Mouse (Mus musculus) heart, postnatal 4 days (tissue): ENCODE measurements around the gene Ing4. TPM values are rescaled to one million over a fixed set of nuclear protein-coding genes. Genes with fewer than 3 reads are reported as not detected.
A peak's percentile ranks its signal among the peaks of the same experiment; 100 is the strongest.

Experiments used
- DNase-seq: peaks from one replicate; pipeline ENCODE4 v3.0.0; 2021
- microRNA-seq, 2 experiments: library from miRNA; unstranded; fragments of <30 nt; microRNA quantifications; one replicate each; pipeline ENCODE4 v1.2.0; 2021 to 2022
- total RNA-seq, 2 experiments: library from RNA; stranded (reverse); gene quantifications; 2 replicates each; pipeline ENCODE4 v1.2.3; 2021

The Ing4 gene
- total RNA-seq, 2 experiments from 2014 or later: 40.8 to 43.6 TPM

GRCm38 (mm10) chr6:125094843-125095242 lies 55.3 kb downstream of the Ing4 start:
- DNase-seq: no peak

- peak; percentile 96 for DNase-seq
Measured at GRCm38 (mm10) chr6:125095391-125096278, 56.1 kb downstream of the Ing4 start, which contains the start of gene Chd4. Gene Chd4 (plus strand): TSS chr6:125095981.

- no peak for DNase-seq
Measured at GRCm38 (mm10) chr6:125096279-125096596, 56.7 kb downstream of the Ing4 start.

- peak; percentile 79 for DNase-seq
Measured at GRCm38 (mm10) chr6:125096597-125097345, 57.2 kb downstream of the Ing4 start.

- DNase-seq: no peak
Measured at GRCm38 (mm10) chr6:125097346-125097689, 57.8 kb downstream of the Ing4 start.

- no peak for DNase-seq
Measured at GRCm38 (mm10) chr6:125097951-125098350, 58.4 kb downstream of the Ing4 start.

- no peak for DNase-seq
Measured at GRCm38 (mm10) chr6:125098513-125098912, 59.0 kb downstream of the Ing4 start.

Small RNA genes within 50 kb of the gene (microRNA-seq; reads per million reads assigned to microRNA genes)
- gene Mir7045: 0.69 to 0.82 reads per million in 2 experiments

Other genes with a start within 250 kb of the Ing4 start
- gene Spsb2, start 231.1 kb upstream of the Ing4 start, total RNA-seq: 1 to 10 TPM; 3.5 to 4.4 TPM
- 100 to 1,000 TPM; 977 to 982 TPM for gene Tpi1, start 225.5 kb upstream of the Ing4 start, total RNA-seq
- 100 to 1,000 TPM; 102 to 104 TPM for gene Usp5, start 210.3 kb upstream of the Ing4 start, total RNA-seq
- 10 to 100 TPM; 77.8 to 82.6 TPM for gene Cdca3, start 210.2 kb upstream of the Ing4 start, total RNA-seq
- 1 to 10 TPM; 2.6 to 3.9 TPM for gene Gnb3, start 199.5 kb upstream of the Ing4 start, total RNA-seq
- gene P3h3, start 182.0 kb upstream of the Ing4 start, total RNA-seq: 10 to 100 TPM; 30.0 to 31.6 TPM
- gene Gpr162, start 175.8 kb upstream of the Ing4 start, total RNA-seq: 1 to 10 TPM; 5.7 to 7.4 TPM
- gene Cd4, start 151.5 kb upstream of the Ing4 start, total RNA-seq: under 1 TPM; 0.41 to 0.55 TPM
- 1 to 10 TPM in 1 of 2 experiments, under 1 TPM in 1; 0.68 to 1.0 TPM for gene Lag3, start 128.1 kb upstream of the Ing4 start, total RNA-seq
- gene Ptms, start 119.7 kb upstream of the Ing4 start, total RNA-seq: 100 to 1,000 TPM; 549 to 587 TPM
- 100 to 1,000 TPM; 237 to 239 TPM for gene Mlf2, start 108.4 kb upstream of the Ing4 start, total RNA-seq
- gene Cops7a, start 74.2 kb upstream of the Ing4 start, total RNA-seq: 100 to 1,000 TPM; 107 to 110 TPM
- 1 to 10 TPM in 1 of 2 experiments, under 1 TPM in 1; 0.69 to 1.5 TPM for gene Pianp, start 43.1 kb upstream of the Ing4 start, total RNA-seq
- gene Zfp384, start 30.6 kb upstream of the Ing4 start, total RNA-seq: 10 to 100 TPM; 28.5 to 30.7 TPM
- gene Acrbp, start 9.9 kb downstream of the Ing4 start, total RNA-seq: 1 to 10 TPM; 1.7 to 3.2 TPM
- not detected for gene Lpar5, start 28.2 kb downstream of the Ing4 start, total RNA-seq
- 100 to 1,000 TPM; 202 to 210 TPM for gene Chd4, start 56.2 kb downstream of the Ing4 start, total RNA-seq
- gene Nop2, start 92.1 kb downstream of the Ing4 start, total RNA-seq: 10 to 100 TPM; 24.4 to 25.3 TPM
- 10 to 100 TPM; 18.0 to 18.6 TPM for gene Iffo1, start 105.5 kb downstream of the Ing4 start, total RNA-seq
- gene Gapdh, start 126.7 kb downstream of the Ing4 start, total RNA-seq: 1,000 to 10,000 TPM; 3,371 to 3,611 TPM
- 100 to 1,000 TPM; 101 to 111 TPM for gene Ncapd2, start 151.9 kb downstream of the Ing4 start, total RNA-seq
- 100 to 1,000 TPM; 248 to 271 TPM for gene Mrpl51, start 152.0 kb downstream of the Ing4 start, total RNA-seq
- gene Vamp1, start 175.8 kb downstream of the Ing4 start, total RNA-seq: 1 to 10 TPM; 7.3 to 8.8 TPM
- gene Tapbpl, start 192.1 kb downstream of the Ing4 start, total RNA-seq: 1 to 10 TPM; 3.3 to 3.6 TPM
- under 1 TPM; 0.38 to 0.41 TPM for gene Cd27, start 197.2 kb downstream of the Ing4 start, total RNA-seq
- gene Tuba3a, start 246.3 kb downstream of the Ing4 start, total RNA-seq: not detected